ENCODE assay signal across 9 mouse cellular contexts in the genomic region with DNA sequence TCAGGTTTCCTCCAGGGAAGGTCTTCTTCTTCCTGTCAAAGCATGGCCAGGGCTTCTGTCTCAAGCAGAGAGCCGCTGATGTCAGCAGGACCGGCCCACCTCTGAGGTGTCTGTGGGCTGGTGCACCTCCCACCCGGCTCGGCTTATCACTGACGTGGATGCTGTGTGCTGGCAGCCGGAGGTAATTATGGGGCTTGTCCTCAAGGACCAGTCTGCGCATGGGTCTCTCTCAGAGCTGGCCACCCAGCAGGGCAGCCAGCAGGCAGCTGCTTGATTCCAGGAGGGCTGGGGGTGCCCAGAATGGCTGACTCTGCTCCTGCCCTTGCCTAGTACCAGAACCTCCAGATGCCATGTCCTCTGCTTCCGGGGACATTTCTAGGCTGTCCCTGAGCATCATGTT. TPM values are rescaled to one million over a fixed set of nuclear protein-coding genes. Genes with fewer than 3 reads are reported as not detected.
DNase-seq lines count a peak whose midpoint lies in the region; ATAC-seq lines count a peak whose summit lies in the region.
"Had no signal": no experiment of that assay in that cellular context is flagged by ENCODE, and none has a peak within 500 bp of the region (broad histone marks: within the 10 kb centered on the region; RNA-seq: fewer than 3 reads in every experiment).

No protein-coding gene starts in this region.

- no peaks in the 10 kb centered on the region for H3K27me3 ChIP-seq in hindbrain, embryonic 16.5 days (replicated peaks; ENCODE audit: control insufficient read depth, insufficient read depth, low read length)
- no peaks in the 10 kb centered on the region for H3K27me3 ChIP-seq in hindbrain, embryonic 14.5 days (ENCODE audit: control insufficient read depth, insufficient read depth, low read length)
- no peaks in the 10 kb centered on the region for H3K27me3 ChIP-seq in stomach, embryonic 16.5 days (ENCODE audit: control insufficient read depth, insufficient read depth, low read length)

- no peak overlapping the region for H3K4me3 ChIP-seq in hindbrain, embryonic 16.5 days (ENCODE audit: low read length)
- no peak overlapping the region for H3K4me3 ChIP-seq in hindbrain, embryonic 14.5 days (replicated peaks; ENCODE audit: low read length)
- no peak overlapping the region for H3K4me3 ChIP-seq in stomach, embryonic 16.5 days (replicated peaks; ENCODE audit: low read length)

- no peaks in the 10 kb centered on the region for H3K36me3 ChIP-seq in hindbrain, embryonic 16.5 days (ENCODE audit: control insufficient read depth, insufficient read depth, low read length)
- H3K36me3 ChIP-seq in hindbrain, embryonic 14.5 days (replicated peaks; ENCODE audit: control insufficient read depth, insufficient read depth) = no peaks in the 10 kb centered on the region
- no peaks in the 10 kb centered on the region for H3K36me3 ChIP-seq in stomach, embryonic 16.5 days (ENCODE audit: control insufficient read depth, insufficient read depth, low read length)

- peak; percentile 14 for DNase-seq in CD4-positive, CD25-positive, alpha-beta regulatory T cell, adult 2 months (ENCODE audit: low read depth, low spot score)
- DNase-seq in hindbrain, embryonic 14.5 days (ENCODE audit: low spot score) = no peak
- peak; percentile 75 for DNase-seq in retina, postnatal 1 day
- no peak for DNase-seq in retina, embryonic 14.5 days (ENCODE audit: low spot score)
- no peak for DNase-seq in layer of hippocampus, postnatal 36 days
- DNase-seq: gastrocnemius, postnatal 25 days had no signal

- no peak overlapping the region for H3K27ac ChIP-seq in hindbrain, embryonic 16.5 days (ENCODE audit: low read depth, low read length)
- H3K27ac ChIP-seq in hindbrain, embryonic 14.5 days = no peak overlapping the region
- H3K27ac ChIP-seq in stomach, embryonic 16.5 days (ENCODE audit: low read length) = no peak overlapping the region

- no peak for ATAC-seq in CD4-positive, CD25-positive, alpha-beta regulatory T cell, adult 4 months
- peak; percentile 24; the same call in 1 of the 2 replicates for ATAC-seq in hindbrain, embryonic 16.5 days
- ATAC-seq in hindbrain, embryonic 14.5 days (ENCODE audit: low FRiP score) = no peak
- ATAC-seq in stomach, embryonic 16.5 days (ENCODE audit: insufficient read depth, low FRiP score) = 0 out of 2 replicates have a peak, but pooled peaks have one; percentile 9

- no peaks in the 10 kb centered on the region for H3K9me3 ChIP-seq in hindbrain, embryonic 16.5 days (ENCODE audit: control insufficient read depth, low read length)
- H3K9me3 ChIP-seq in hindbrain, embryonic 14.5 days (ENCODE audit: control insufficient read depth, low read length) = no peaks in the 10 kb centered on the region
- H3K9me3 ChIP-seq in stomach, embryonic 16.5 days (replicated peaks; ENCODE audit: control insufficient read depth, low read length) = no peaks in the 10 kb centered on the region

- H3K9ac ChIP-seq in hindbrain, embryonic 16.5 days (ENCODE audit: low read depth, low read length) = peak overlapping the region; percentile 35; the same call in 1 of the 2 replicates
- H3K9ac ChIP-seq in hindbrain, embryonic 14.5 days = no peak overlapping the region
- H3K9ac ChIP-seq in stomach, embryonic 16.5 days (ENCODE audit: low read length) = no peak overlapping the region; the same call in 1 of the 2 replicates

- WGBS in hindbrain, embryonic 16.5 days = 59% methylated on average over 8 of the region's 8 CpGs
- 58% methylated on average over 8 of the region's 8 CpGs for WGBS in hindbrain, embryonic 14.5 days
- WGBS in stomach, embryonic 16.5 days = 31% methylated on average over 8 of the region's 8 CpGs

- H3K4me1 ChIP-seq in hindbrain, embryonic 16.5 days (ENCODE audit: control insufficient read depth, insufficient read depth, low read depth, low read length) = peaks cover 3% of the 10 kb centered on the region; the same call in 1 of the 2 replicates
- peaks cover 6% of the 10 kb centered on the region; the same call in 1 of the 2 replicates for H3K4me1 ChIP-seq in hindbrain, embryonic 14.5 days (replicated peaks; ENCODE audit: control insufficient read depth, insufficient read depth, low read length)
- H3K4me1 ChIP-seq in stomach, embryonic 16.5 days (ENCODE audit: control insufficient read depth, insufficient read depth, low read length) = peaks cover 11% of the 10 kb centered on the region; the same call in 1 of the 2 replicates

- H3K4me2 ChIP-seq in hindbrain, embryonic 16.5 days (ENCODE audit: low read length) = no peak overlapping the region
- no peak overlapping the region for H3K4me2 ChIP-seq in hindbrain, embryonic 14.5 days (replicated peaks)
- H3K4me2 ChIP-seq in stomach, embryonic 16.5 days (ENCODE audit: low read depth, low read length) = no peak overlapping the region

RNA-seq across cellular contexts. Expression of gene Cbx4, which starts 19.7 kb away (rescaled TPM):
- polyA plus RNA-seq in CD4-positive, CD25-positive, alpha-beta regulatory T cell, adult 4 months (2017; shearing (Covaris generic)) = 1 to 10 TPM; 1.7 to 3.7 TPM
- polyA plus RNA-seq in hindbrain, embryonic 16.5 days (2015; fragmentation: Nextera tagmentation; extraction: Ambion mirVana) = 23.4 and 24.8 TPM in 2 replicates
- polyA plus RNA-seq in hindbrain, embryonic 14.5 days (2014; fragmentation: Nextera tagmentation; extraction: Ambion mirVana) = 16.8 and 20.2 TPM in 2 replicates
- polyA plus RNA-seq in stomach, embryonic 16.5 days (2015; fragmentation: Nextera tagmentation; extraction: Ambion mirVana) = 8.5 and 10.1 TPM in 2 replicates
- total RNA-seq in layer of hippocampus, postnatal 36 days (2021) = 10 to 100 TPM; 57.3 to 59.4 TPM

Comparison
In these comparisons a context has a peak if more than half of its experiments do, and no peak if none do; other contexts are left out.
1. DNase-seq: peak in CD4-positive, CD25-positive, alpha-beta regulatory T cell, adult 2 months (single experiment) and retina, postnatal 1 day (single experiment); none in hindbrain, embryonic 14.5 days (single experiment), retina, embryonic 14.5 days (single experiment) and layer of hippocampus, postnatal 36 days (0 of 2).
2. ATAC-seq: peak in hindbrain, embryonic 16.5 days (single experiment) and stomach, embryonic 16.5 days (single experiment); none in CD4-positive, CD25-positive, alpha-beta regulatory T cell, adult 4 months (single experiment) and hindbrain, embryonic 14.5 days (single experiment).